Mouse (Mus musculus): ENCODE measurements around the gene Prkar2a. TPM values are rescaled to one million over a fixed set of nuclear protein-coding genes. Genes with fewer than 3 reads are reported as not detected.

Gene Prkar2a
- polyA plus RNA-seq, 1 experiment = 61.9 TPM

DNA sequence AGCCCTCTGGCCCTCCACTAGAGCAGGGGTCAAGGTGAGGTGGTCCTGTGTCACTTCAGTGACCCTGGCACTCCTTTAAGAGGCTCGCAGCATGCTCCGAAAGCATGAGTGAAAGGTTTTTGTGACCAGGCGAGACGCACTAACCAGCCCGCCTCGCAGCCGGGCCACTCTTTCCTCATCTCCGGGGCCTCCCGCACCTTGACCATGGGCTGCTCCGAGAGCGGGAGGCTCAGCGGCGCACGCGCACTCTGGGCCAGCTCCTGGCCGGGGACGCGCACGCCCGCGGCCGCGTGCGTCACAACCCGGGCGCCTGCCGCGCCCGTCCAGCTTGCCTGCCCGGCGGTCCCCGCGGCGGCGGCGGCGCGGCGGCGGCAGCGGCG lies 2.7 kb downstream of the Prkar2a start:
- TF ChIP-seq POLR2A (IDR thresholded peaks at IDR 0.05; ENCODE audit: low read depth, low read length) (peak; percentile 74), CTCF (IDR thresholded peaks at IDR 0.05; ENCODE audit: borderline replicate concordance, insufficient read depth, low read length) (no peak)
- Histone ChIP-seq H3K4me3 (ENCODE audit: insufficient read depth, low read length) (peak overlapping the region; percentile 62), H3K27ac (ENCODE audit: insufficient read depth, low read length) (no peak overlapping the region), H3K4me1 (ENCODE audit: control insufficient read depth, insufficient read depth, low read length) (peaks cover 11% of the 10 kb centered on the region)

DNA sequence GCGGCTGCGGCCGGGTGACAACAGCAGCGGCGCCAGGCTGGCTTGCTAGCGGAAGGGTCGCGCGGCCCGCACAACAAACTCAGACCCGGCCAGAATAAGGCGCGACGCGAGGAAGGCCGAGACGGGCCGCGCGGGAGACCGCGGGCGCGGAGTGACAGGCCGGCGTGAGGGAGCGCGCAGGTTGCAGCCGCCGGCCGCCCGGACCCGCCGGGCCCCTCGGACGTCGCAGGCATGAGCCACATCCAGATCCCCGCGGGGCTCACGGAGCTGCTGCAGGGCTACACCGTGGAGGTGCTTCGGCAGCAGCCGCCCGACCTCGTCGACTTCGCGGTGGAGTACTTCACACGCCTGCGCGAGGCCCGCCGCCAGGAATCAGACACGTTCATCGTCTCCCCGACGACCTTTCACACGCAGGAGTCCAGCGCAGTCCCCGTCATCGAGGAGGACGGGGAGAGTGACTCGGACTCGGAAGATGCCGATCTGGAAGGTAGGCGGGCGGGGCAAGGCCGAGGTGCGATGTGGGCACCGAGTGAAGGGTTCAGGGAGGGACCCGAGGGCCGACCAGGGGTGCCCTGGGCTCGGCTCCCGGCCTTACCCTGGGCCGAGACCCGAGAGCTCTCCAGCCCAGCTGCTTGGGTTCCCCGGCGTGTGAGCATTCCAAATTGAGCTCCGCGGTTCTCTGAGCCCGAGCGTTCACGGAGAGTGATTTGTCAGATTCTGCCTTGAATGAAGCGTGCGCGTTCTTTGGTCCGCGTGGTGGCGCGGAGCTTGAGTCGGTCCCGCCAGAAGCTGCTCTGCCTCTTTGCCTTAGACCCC lies 3.3 kb downstream of the Prkar2a start:
- no peak for TF ChIP-seq CTCF (IDR thresholded peaks at IDR 0.05; ENCODE audit: borderline replicate concordance, insufficient read depth, low read length)
- TF ChIP-seq POLR2A (IDR thresholded peaks at IDR 0.05; ENCODE audit: low read depth, low read length) = no peak
- H3K27ac ChIP-seq (ENCODE audit: insufficient read depth, low read length) = peak overlapping the region; percentile 19; the same call in 1 of the 2 replicates

DNA sequence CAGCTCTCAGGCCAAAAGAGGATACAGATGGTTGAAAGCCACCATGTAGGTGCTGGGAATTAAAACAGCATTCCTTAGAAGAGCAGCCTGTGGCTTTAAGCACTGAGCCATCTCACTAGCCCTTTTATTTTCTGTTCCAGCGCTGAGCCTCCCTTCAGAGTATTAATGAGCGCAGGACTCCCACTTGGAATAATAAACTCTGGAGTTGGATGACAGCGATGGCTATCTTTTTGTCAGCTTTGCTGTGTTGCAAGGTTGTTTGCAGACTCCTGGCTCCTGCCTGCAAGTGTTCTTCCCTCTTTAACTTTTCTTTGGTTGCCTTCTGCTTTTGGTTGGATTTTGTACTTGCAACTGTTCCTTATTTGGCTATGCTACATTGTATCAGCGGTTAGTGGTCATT lies 4.8 kb downstream of the Prkar2a start:
- TF ChIP-seq CTCF (IDR thresholded peaks at IDR 0.05; ENCODE audit: borderline replicate concordance, insufficient read depth, low read length) = no peak
- Histone ChIP-seq H3K27ac (ENCODE audit: insufficient read depth, low read length) (peak overlapping the region; percentile 55), H3K4me1 (ENCODE audit: control insufficient read depth, insufficient read depth, low read length) (peaks cover 8% of the 10 kb centered on the region), H3K4me3 (ENCODE audit: insufficient read depth, low read length) (peak overlapping the region; percentile 62)

More for the DNA sequence above, 3.3 kb downstream of the Prkar2a start:
- peaks cover 11% of the 10 kb centered on the region for H3K4me1 ChIP-seq (ENCODE audit: control insufficient read depth, insufficient read depth, low read length)
- peak overlapping the region; percentile 62 for H3K4me3 ChIP-seq (ENCODE audit: insufficient read depth, low read length)

DNA sequence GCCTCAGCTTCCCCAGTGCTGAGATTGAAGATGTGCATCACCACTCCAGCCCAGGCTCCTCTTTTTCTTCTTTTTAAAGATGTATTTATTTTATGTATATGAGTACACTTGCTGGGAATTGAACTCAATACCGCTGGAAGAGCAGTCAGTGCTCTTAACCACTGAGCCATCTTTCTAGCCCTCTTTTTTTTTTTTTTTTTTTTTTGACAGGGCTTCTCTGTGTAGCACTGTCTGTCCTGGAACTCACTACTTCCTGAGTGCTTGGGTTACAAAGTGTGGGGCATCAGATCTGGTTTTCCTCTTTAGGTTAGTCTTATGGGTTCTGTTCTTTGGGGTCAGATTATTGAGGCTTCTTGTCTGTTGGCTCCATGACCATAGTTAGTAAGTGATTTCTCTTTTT lies 5.4 kb downstream of the Prkar2a start:
- Histone ChIP-seq H3K4me3 (ENCODE audit: insufficient read depth, low read length) (no peak overlapping the region), H3K27ac (ENCODE audit: insufficient read depth, low read length) (peak overlapping the region; percentile 55; the same call in 1 of the 2 replicates), H3K4me1 (ENCODE audit: control insufficient read depth, insufficient read depth, low read length) (peaks cover 8% of the 10 kb centered on the region)
- no peak for TF ChIP-seq POLR2A (IDR thresholded peaks at IDR 0.05; ENCODE audit: low read depth, low read length)
- no peak for TF ChIP-seq CTCF (IDR thresholded peaks at IDR 0.05; ENCODE audit: borderline replicate concordance, insufficient read depth, low read length)

DNA sequence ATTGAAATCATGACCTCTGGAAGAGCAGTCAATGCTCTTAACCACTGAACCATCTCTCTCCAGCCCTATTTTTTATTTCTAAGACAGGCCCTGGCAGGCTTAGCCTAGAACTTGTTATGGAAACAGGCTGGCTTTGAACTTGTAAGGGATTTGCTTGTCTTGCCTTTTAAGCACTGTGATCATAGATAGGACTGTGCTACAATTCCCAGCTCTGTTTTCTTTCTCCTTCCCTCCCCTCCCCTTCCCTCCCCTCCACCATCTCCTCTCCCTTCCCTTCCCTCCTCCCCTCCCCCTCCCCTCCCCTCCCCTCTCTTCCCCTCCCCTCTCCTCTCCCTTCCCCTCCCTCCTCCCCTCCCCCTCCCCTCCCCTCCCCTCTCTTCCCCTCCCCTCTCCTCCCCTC lies 13.4 kb downstream of the Prkar2a start:
- Histone ChIP-seq H3K27ac (ENCODE audit: insufficient read depth, low read length) (no peak overlapping the region), H3K4me3 (ENCODE audit: insufficient read depth, low read length) (no peak overlapping the region), H3K4me1 (ENCODE audit: control insufficient read depth, insufficient read depth, low read length) (peaks cover 2% of the 10 kb centered on the region; the same call in 1 of the 2 replicates)
- TF ChIP-seq CTCF (IDR thresholded peaks at IDR 0.05; ENCODE audit: borderline replicate concordance, insufficient read depth, low read length) (no peak), POLR2A (IDR thresholded peaks at IDR 0.05; ENCODE audit: low read depth, low read length) (no peak)

DNA sequence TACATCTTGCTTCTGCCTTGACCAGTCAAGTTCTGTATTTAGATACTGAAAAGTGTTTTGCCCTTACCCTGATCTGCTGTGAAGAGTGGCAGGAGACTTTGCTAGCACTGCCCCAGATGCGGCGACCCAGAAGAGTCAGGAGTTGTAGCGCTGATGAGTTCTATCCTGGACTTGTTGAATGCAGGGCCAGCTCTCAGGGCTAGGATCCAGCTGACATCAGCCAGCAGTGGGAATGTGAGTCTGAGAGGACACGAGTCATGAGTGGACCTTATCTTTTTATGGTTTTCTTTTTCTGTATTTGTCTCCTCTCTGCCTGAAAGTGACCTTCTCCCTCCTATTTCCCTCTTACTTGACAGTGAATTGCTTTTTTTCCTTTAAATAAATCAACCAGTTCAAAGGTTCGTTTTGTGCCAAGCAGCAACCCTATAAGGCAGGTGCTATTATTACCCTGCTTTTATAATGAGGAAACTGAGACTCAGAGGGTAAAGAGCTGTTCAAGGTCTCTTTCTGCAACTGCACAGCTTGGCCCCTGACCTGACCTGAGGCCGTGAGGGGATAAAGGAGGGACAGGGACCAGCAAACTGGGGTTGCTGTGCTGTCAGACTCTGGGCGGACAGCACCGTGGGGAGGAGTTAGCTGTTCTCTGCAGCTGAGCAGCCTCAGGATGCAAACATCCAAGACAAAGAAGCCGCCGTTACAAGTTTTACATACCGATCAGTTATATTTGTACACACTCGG lies 14.4 kb downstream of the Prkar2a start:
- Histone ChIP-seq H3K27ac (ENCODE audit: insufficient read depth, low read length) (no peak overlapping the region), H3K4me1 (ENCODE audit: control insufficient read depth, insufficient read depth, low read length) (peaks cover 2% of the 10 kb centered on the region; the same call in 1 of the 2 replicates), H3K4me3 (ENCODE audit: insufficient read depth, low read length) (no peak overlapping the region)
- TF ChIP-seq CTCF (IDR thresholded peaks at IDR 0.05; ENCODE audit: borderline replicate concordance, insufficient read depth, low read length) (no peak), POLR2A (IDR thresholded peaks at IDR 0.05; ENCODE audit: low read depth, low read length) (no peak)

DNA sequence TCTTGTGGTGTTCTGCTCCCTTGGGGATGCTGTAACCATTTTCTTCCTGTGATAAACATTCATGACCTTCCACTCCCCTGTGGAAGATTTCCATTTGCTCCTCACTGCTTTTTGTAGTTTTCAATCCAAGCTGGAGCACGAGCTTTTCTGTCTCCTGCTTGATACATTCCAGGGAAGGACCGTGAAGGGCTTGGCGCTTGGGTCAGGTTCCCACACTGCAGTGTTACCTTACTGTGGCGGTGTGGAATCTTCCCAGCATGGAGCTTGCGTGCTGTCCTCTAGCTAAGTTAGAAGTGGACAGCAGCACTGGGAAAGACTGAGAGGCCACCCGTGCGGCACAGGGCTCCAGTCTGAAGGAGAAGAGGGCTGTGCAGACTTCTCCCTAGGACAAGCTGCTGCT lies 15.5 kb downstream of the Prkar2a start:
- Histone ChIP-seq H3K4me3 (ENCODE audit: insufficient read depth, low read length) (no peak overlapping the region), H3K27ac (ENCODE audit: insufficient read depth, low read length) (no peak overlapping the region), H3K4me1 (ENCODE audit: control insufficient read depth, insufficient read depth, low read length) (peaks cover 2% of the 10 kb centered on the region; the same call in 1 of the 2 replicates)
- TF ChIP-seq POLR2A (IDR thresholded peaks at IDR 0.05; ENCODE audit: low read depth, low read length) (no peak), CTCF (IDR thresholded peaks at IDR 0.05; ENCODE audit: borderline replicate concordance, insufficient read depth, low read length) (no peak)

DNA sequence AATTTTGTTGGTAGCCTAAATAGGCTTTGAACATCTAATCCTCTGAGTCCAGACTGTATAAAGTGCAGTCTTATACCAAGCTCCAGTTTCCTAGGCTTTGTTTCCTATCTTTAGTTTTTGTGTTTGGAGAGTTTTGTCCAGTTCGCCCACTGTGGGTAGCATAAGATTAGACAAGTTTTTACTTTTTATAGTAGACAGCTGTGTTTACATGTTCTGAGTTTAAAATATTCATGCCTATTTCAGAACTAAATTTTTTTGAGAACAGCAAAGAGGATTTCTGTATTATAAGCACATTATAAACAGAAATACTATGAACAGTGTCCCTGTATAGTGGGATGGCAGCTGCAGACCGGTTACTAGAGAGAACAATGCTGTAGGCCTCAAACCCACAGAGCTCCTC lies 18.1 kb downstream of the Prkar2a start:
- Histone ChIP-seq H3K4me3 (ENCODE audit: insufficient read depth, low read length) (no peak overlapping the region), H3K4me1 (ENCODE audit: control insufficient read depth, insufficient read depth, low read length) (peaks cover 2% of the 10 kb centered on the region; the same call in 1 of the 2 replicates), H3K27ac (ENCODE audit: insufficient read depth, low read length) (no peak overlapping the region)
- TF ChIP-seq CTCF (IDR thresholded peaks at IDR 0.05; ENCODE audit: borderline replicate concordance, insufficient read depth, low read length) (no peak), POLR2A (IDR thresholded peaks at IDR 0.05; ENCODE audit: low read depth, low read length) (no peak)

DNA sequence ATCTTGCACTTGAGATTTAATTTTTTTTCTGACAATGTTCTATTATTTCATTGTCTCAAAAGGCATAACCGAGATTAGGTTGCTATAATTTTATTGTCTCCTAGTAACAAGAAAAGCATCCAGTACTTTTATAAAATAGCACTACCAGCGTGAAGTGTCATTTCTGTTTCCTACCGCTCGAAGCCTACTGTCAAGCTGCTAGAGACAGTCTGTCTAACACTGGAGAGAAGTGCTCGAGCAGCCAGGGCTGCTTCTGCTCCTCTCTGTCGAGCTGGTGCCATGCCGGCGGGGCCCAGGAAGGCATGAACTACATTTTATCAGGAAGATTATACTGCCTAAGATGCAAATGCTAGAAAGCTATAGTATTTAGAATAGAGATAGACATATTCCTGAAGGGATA lies 19.7 kb downstream of the Prkar2a start:
- no peak for TF ChIP-seq CTCF (IDR thresholded peaks at IDR 0.05; ENCODE audit: borderline replicate concordance, insufficient read depth, low read length)
- no peak for TF ChIP-seq POLR2A (IDR thresholded peaks at IDR 0.05; ENCODE audit: low read depth, low read length)
- no peak overlapping the region for H3K4me3 ChIP-seq (ENCODE audit: insufficient read depth, low read length)
- H3K4me1 ChIP-seq (ENCODE audit: control insufficient read depth, insufficient read depth, low read length) = peaks cover 2% of the 10 kb centered on the region; the same call in 1 of the 2 replicates
- no peak overlapping the region for H3K27ac ChIP-seq (ENCODE audit: insufficient read depth, low read length)

DNA sequence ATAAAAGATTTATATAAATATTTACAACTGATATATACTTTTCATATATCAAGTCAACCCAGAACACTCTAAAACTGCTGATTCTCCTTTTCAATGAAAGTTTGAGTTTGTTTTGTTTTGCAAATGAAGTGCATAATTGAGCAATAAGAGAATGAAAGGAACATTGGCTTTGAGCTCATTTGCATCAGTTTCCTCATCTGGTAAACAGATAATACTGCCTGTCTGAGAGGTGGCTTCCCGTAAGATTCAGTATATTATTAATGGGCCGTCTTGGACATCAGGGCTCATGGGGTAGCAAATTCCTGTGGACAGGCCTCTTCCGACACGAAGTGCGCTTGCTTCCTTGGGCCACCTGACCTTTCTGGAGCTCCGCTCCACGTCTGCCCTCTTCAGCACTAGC lies 21.7 kb downstream of the Prkar2a start:
- TF ChIP-seq CTCF (IDR thresholded peaks at IDR 0.05; ENCODE audit: borderline replicate concordance, insufficient read depth, low read length) (no peak), POLR2A (IDR thresholded peaks at IDR 0.05; ENCODE audit: low read depth, low read length) (no peak)
- H3K27ac ChIP-seq (ENCODE audit: insufficient read depth, low read length) = no peak overlapping the region
- no peak overlapping the region for H3K4me3 ChIP-seq (ENCODE audit: insufficient read depth, low read length)
- H3K4me1 ChIP-seq (ENCODE audit: control insufficient read depth, insufficient read depth, low read length) = no peaks in the 10 kb centered on the region
